Mouse (Mus musculus) ovary, postnatal 14 days (tissue): ENCODE data around the gene Mroh3.

Source experiments
- DNase-seq: peaks from one replicate; pipeline ENCODE4 v3.0.0; 2022; ENCODE audit warnings: low spot score

Mroh3 gene

GRCm38 (mm10) chr1:136228328-136229039 is 15.9 kb upstream of the Mroh3 start:
- no peak for DNase-seq

DNA sequence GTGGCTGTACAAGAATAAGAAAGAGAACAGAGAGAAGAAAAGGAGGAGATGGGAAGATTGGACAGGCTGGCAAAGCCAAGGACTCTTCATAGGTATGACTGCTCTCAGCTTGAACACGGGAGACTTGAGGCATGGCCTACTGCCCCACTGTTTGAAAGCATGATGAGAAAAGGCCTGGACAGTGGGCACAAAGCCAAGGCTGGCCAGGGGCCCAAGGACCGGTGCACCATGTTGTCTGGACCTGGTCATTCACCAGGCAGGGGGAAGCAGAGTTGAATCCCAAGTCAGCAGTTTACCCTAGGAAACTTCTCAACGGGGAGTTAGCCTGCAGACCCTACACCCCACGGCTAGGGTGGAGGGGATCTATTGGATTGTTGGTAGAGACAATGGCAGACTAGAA is 15.2 kb upstream of the Mroh3 start:
- no peak for DNase-seq

DNA sequence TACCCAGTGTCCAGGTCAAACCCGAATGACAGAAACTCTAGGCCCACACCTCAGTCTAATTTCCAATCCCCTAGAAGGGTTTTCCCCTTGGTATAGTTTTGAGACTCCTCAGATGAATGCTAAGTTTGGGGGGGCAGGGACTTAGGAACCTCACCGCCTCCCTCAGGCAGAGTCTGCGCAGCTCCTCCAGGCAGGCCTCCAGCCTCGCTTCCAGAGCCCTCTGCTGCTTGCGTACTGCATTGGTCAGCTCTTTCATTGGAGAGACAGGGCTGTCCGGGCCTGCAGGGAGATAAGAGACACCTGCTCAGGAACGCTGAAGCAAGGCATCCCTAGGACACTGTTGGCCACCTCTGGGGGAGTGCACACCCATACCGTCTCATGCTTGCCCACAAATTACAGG is 14.0 kb upstream of the Mroh3 start:
- no peak for DNase-seq

GRCm38 (mm10) chr1:136225846-136226245 is 13.2 kb upstream of the Mroh3 start:
- DNase-seq: no peak

DNA sequence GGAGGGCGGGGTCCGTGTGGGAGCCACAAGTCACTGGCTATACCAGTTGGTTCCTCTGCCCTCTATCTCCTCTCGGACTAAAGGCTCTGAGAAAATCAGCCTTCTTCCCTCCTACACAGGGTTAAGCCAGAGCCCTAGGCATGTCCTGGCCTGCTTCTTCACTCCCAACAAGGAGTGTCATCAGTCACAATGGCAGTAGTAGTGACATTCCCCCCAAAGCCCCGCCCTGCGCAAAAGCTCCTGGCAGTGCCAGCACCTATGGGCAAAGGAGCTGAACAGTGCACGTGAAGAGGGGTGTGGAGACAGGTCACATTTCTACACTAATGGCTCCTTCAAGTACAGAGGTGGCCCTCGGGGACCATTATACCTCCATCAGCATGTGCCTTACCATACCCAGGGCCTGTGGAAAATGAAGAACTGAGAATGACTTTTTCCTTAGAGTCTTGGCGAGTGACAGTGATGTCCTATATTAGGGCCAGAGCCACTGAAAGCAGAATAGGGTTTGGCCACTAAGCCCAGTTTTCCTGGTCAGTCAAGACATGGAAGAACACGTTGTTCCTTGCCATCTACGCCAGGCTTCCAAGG is 11.2 kb upstream of the Mroh3 start:
- no peak for DNase-seq

DNA sequence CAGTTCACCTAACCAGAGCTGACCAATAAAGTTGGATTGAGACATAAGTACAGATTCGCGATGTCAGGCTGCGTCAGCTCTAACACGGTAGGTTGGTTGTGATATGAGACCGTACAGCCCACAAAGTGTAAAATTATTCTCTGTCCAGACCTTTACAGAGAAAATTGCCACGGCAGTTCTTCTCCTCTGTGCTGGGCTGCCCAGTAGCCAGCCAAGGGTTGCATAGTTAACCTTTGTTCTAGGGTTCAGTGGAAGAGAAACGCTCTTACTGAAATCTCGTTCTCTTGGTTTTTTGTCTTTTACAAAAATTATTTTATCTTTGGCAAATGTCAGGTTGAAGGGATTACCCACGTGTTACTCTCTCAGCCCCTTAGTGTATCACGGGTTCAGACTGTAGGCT is 9.8 kb upstream of the Mroh3 start:
- no peak for DNase-seq

DNA sequence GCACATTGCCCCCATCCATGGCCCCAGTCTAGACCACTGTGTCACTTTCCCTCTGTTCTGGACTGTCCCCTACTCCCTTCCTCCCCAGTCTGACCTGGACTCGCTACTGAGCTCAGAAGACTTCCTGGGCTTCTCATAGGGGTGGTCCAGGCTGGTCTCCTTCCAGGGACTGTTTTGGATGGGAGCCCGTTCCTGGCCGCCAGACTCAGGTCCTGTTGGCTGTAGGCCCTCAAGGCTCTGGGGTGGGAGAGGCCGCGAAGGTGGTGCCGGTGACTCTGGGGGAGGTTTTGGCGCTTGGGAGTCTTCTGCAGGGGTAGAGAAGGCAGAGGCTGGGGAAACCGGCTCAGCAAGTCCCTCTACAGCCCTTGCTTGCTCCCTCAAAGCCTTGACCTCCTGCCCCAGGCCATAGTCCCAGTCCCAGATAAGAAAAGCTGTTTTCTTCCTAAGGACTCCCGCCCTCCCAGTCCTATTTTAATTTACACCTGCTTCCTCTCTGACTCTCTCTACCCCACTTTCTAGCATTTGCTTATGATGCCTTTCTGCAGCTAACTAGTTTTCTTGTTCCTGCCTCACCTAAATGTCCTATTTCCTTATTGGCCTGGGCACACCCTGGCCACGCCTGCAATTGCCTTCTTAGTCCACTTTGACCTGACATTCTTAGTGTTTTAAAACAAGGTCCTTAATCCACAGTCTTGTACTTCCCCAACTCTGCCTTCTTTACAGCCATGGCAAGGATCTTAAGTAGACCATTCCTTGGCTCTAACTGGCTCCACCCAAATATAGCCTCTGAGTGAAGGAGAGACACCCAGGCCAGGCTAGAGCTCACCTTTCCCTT is 7.6 kb upstream of the Mroh3 start:
- DNase-seq: no peak

- no peak for DNase-seq
These were observed 1.7 kb upstream of the Mroh3 start for GRCm38 (mm10) chr1:136214304-136214703.

GRCm38 (mm10) chr1:136190033-136190432 is 22.6 kb downstream of the Mroh3 start:
- DNase-seq: no peak

DNA sequence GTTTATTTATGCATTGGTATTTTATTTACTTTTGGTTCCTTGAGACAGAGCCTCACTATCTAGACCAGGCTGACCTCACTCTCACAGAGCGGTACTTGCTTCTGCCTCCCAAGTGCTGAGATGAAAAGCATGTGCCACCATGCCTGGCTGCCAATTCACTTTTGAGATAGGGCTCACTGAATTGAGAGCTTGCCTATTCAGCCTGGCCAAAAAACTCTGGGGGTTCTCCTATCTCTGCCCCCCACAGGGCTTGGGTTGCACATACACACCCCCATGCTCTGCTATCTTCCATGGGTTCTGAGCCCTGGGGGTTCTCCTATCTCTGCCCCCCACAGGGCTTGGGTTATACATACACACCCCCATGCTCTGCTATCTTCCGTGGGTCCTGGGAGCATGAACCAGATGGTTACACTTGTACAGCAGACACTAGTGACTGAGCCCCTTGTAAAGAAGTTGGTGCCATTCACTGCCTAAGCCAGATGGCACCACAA is 33.1 kb downstream of the Mroh3 start:
- DNase-seq: no peak

- DNase-seq: no peak
These were observed 33.9 kb downstream of the Mroh3 start for GRCm38 (mm10) chr1:136178741-136179140.

DNA sequence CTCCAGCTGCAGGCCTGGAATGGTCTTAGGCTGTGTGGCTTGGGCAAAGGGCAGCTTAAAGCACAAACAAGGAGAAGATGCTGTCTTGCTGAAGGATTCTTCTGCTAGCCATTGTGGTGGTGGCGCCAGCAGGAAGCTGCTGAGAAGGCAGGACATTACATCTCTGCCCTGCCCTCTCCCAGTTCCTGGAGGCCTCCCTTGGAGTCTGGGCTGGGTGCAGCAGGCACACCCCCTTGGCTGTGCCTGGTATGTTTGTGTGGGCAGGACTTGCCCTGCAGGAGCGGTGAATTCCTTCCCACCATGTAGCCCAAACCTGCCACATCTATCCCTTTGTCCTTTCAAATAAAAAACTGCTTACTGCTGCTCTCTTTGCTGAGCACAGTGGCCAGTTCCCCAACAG is 35.5 kb downstream of the Mroh3 start:
- DNase-seq: no peak

DNA sequence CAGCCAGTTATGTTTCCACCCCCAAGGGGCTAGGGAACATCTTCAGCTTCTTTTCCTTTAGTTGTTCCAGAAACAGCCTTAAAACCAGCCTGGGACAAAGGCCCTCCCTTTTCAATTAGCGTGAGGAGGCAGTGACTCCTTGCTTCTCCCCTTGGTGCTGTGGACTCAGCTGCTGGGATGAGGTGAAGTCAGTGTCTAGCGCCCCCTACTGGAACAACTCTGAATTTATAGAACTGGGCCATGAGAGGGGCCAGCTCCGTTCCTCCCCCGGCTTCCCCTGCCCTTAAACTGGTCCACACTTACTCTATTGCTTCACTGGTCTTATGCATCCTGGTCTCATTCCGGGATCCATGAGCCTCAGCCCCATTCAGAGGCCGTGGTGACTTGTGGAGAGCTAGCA is 37.4 kb downstream of the Mroh3 start:
- peak; percentile 36 for DNase-seq

GRCm38 (mm10) chr1:136174101-136174606 is 38.5 kb downstream of the Mroh3 start:
- DNase-seq: no peak

GRCm38 (mm10) chr1:136172696-136173095 is 39.9 kb downstream of the Mroh3 start:
- no peak for DNase-seq

DNA sequence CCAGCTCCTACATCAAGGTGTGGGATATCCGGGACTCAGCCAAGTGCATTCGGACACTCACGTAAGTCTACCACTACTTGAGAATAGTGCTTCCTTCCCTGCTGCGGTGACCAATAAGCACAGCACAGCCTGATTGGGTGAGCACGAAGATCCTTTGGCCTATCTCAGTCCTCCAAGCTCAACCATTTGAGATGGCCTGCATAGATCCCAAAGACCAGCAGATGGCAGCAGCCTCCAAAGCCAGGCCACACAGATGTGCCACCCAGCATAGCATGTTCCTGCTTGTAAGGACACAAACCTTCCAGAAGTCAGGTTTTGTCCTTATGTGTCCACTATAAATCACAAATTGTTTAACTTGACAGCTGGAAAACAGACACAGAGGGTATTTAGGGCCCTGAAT is 42.5 kb downstream of the Mroh3 start:
- DNase-seq: peak; percentile 58

GRCm38 (mm10) chr1:136167657-136168056 is 45.0 kb downstream of the Mroh3 start:
- peak; percentile 29 for DNase-seq

GRCm38 (mm10) chr1:136165436-136165835 is 47.2 kb downstream of the Mroh3 start:
- no peak for DNase-seq

- no peak for DNase-seq
These were observed 51.2 kb downstream of the Mroh3 start for GRCm38 (mm10) chr1:136161333-136161921.

- DNase-seq: no peak
These were observed 51.7 kb downstream of the Mroh3 start for GRCm38 (mm10) chr1:136160930-136161329.

- no peak for DNase-seq
These were observed 52.3 kb downstream of the Mroh3 start for GRCm38 (mm10) chr1:136160297-136160696.

DNA sequence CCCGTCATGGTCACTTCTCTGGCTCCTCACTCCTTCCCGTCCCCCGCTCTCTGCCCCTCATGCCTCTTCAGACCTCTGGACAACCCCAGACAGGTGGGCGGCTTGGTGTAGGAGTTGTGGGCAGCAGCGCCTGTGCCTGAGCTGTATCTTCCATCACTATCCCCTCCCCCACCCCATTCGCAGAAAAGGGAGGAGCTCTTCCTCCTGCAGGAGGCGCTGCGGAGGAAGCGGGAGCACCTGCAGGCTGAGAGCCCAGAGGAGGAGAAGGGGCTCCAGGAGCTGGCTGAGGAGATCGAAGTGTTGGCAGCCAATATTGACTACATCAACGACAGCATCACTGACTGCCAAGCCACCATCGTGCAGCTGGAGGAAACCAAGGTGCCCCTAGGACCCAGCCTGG is 52.8 kb downstream of the Mroh3 start:
- DNase-seq: no peak
